Mouse (Mus musculus) myocyte (in vitro differentiated cells): ENCODE measurements at regions not wholly inside any gene's neighbourhood (a gene's known extent, or its start where the extent isn't known, plus 50 kb on each side); places are given as distances from the start of the nearest gene placed in this dataset.

ENCODE experiments used
- CEBPB ChIP-seq: IDR thresholded peaks from 2 replicates; pipeline ENCODE4 v1.6.1; 2011; ENCODE audit warnings: mild to moderate bottlenecking, moderate library complexity; ENCODE audit not compliant: poor library complexity, insufficient read depth, severe bottlenecking
- E2F4 ChIP-seq: IDR thresholded peaks from one replicate; pipeline ENCODE4 v1.6.1; 2011; ENCODE audit warnings: mild to moderate bottlenecking, control low read depth, moderate library complexity; ENCODE audit not compliant: insufficient read depth
- MAX ChIP-seq: IDR thresholded peaks from one replicate; pipeline ENCODE4 v1.6.1; 2011; ENCODE audit warnings: low read depth, mild to moderate bottlenecking, control low read depth
- MYOD1 ChIP-seq, 3 experiments: IDR thresholded peaks; one replicate each; pipeline ENCODE4 v1.6.1; 2011; ENCODE audit warnings: control low read depth in 2 of 3, low read depth in 2 of 3, mild to moderate bottlenecking in 2 of 3, moderate library complexity in 1 of 3; ENCODE audit not compliant: insufficient read length in 2 of 3, control insufficient read depth in 1 of 3
- MYOG ChIP-seq, 3 experiments: IDR thresholded peaks; one replicate each; pipeline ENCODE4 v1.6.1; 2011; ENCODE audit warnings: control low read depth in 2 of 3, low read depth in 2 of 3, mild to moderate bottlenecking in 2 of 3; ENCODE audit not compliant: insufficient read length in 2 of 3, control insufficient read depth in 1 of 3, insufficient read depth in 1 of 3
- POLR2A ChIP-seq: IDR thresholded peaks from one replicate; pipeline ENCODE4 v1.6.1; 2011; ENCODE audit warnings: low read depth, mild to moderate bottlenecking, control low read depth, moderate library complexity; ENCODE audit not compliant: insufficient read length
- POLR2AphosphoS2 ChIP-seq: IDR thresholded peaks from one replicate; pipeline ENCODE4 v1.6.1; 2011; ENCODE audit warnings: low read depth, control low read depth; ENCODE audit not compliant: insufficient read length
- REST ChIP-seq: IDR thresholded peaks from one replicate; pipeline ENCODE4 v1.6.1; 2011; ENCODE audit warnings: mild to moderate bottlenecking, control low read depth, moderate library complexity; ENCODE audit not compliant: insufficient read depth, insufficient read length
- SRF ChIP-seq: IDR thresholded peaks from one replicate; pipeline ENCODE4 v1.6.1; 2011; ENCODE audit warnings: low read depth; ENCODE audit not compliant: control insufficient read depth, insufficient read length
- TCF12 ChIP-seq: IDR thresholded peaks from one replicate; pipeline ENCODE4 v1.6.1; 2011; ENCODE audit warnings: mild to moderate bottlenecking, control low read depth; ENCODE audit not compliant: poor library complexity, insufficient read depth, severe bottlenecking
- USF1 ChIP-seq: IDR thresholded peaks from one replicate; pipeline ENCODE4 v1.6.1; 2011; ENCODE audit warnings: low read depth, mild to moderate bottlenecking, control low read depth, moderate library complexity

DNA sequence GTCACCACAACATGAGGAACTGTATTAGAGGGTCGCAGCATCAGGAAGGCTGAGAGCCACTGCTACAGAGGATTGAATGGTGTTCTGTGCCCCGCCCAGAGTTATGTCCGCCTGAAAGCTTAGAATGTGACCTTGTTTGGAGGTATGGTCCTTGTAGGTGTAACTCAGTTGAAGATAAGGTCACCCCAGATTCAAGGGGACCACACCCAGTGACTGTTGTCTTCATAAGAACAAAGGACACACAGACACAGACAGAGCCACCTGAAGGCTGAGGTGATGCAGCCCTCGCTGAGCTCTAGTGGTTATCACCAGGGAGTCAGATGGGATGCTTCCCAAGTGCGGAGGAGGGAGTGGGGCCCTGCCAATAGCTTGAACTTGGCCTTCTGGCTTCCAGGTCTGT, 89.9 kb upstream of the 1600014C23Rik start:
- TF ChIP-seq POLR2A: no peak
- TF ChIP-seq POLR2AphosphoS2: no peak
- TF ChIP-seq REST: no peak
- TF ChIP-seq TCF12: no peak
- no peak for TF ChIP-seq MYOD1 (IDR thresholded peaks at IDR 0.05; ENCODE audit: control insufficient read depth in 1 of 3, insufficient read length in 2 of 3, low read depth in 2 of 3)
- no peak for TF ChIP-seq MAX
- TF ChIP-seq CEBPB: no peak
- no peak for TF ChIP-seq USF1
- TF ChIP-seq SRF: no peak
- TF ChIP-seq MYOG (IDR thresholded peaks at IDR 0.05; ENCODE audit: control insufficient read depth in 1 of 3, insufficient read depth in 1 of 3, insufficient read length in 2 of 3, low read depth in 2 of 3): no peak
- TF ChIP-seq E2F4: no peak
